Mouse (Mus musculus) gastrocnemius, adult 2 months (tissue): ENCODE results near the gene Fut9. TPM values are rescaled to one million over a fixed set of nuclear protein-coding genes. Genes with fewer than 3 reads are reported as not detected.

Experiments
- DNase-seq: peaks from one replicate; pipeline ENCODE4 v3.0.0; 2022
- H3K27ac ChIP-seq: fragments of 200-600 bp; 2 replicates; pipeline ENCODE4 v1.8.1; 2022; ENCODE audit warnings: mild to moderate bottlenecking
- H3K4me3 ChIP-seq: fragments of 200-600 bp; 2 replicates; pipeline ENCODE4 v1.8.1; 2022; ENCODE audit warnings: mild to moderate bottlenecking, moderate library complexity
- CTCF ChIP-seq: fragments of 200-600 bp; IDR thresholded peaks from 2 replicates; pipeline ENCODE4 v1.8.1; 2022; ENCODE audit warnings: antibody characterized with exemption, mild to moderate bottlenecking, moderate library complexity
- intact Hi-C: fragments of 180-260 bp; cut with DNase I; formaldehyde crosslinking; loops from one replicate; pipeline ENCODE4 v1.15.1; 2025
- total RNA-seq, 2 experiments: library from RNA; stranded (reverse); gene quantifications; 2 replicates each; pipeline ENCODE4 v1.2.3; 2021

The Fut9 gene
- total RNA-seq, 2 experiments from 2014 or later = not detected

DNA sequence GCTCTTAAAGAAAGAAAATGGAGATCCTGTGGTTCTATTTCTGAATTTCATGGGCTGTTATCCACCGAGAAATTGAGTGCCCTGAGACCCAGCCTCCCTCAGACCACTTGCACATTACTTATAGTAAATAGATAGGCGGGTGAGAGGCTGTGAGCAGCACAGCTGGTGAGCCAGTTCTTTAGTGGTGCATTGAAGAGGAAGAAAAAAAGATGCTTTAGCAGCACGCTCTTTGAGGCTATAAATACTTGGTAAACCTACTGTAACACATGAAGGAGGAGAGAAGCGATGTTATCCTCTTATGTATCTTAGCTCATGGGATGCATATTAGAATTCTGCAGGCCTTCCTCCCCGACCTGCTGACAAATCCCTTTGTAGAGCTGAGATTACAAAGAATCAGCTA, 58.5 kb downstream of the Fut9 start:
- no peak overlapping the region for H3K27ac ChIP-seq
- intact Hi-C loops = no loop called here
- TF ChIP-seq CTCF = no peak
- H3K4me3 ChIP-seq = no peak overlapping the region
- DNase-seq = no peak

GRCm38 (mm10) chr4:25738782-25739181, 61.3 kb downstream of the Fut9 start:
- intact Hi-C loops = no loop called here
- DNase-seq = no peak
- Histone ChIP-seq H3K27ac (no peak overlapping the region), H3K4me3 (no peak overlapping the region)
- no peak for TF ChIP-seq CTCF

- DNase-seq = no peak
- Histone ChIP-seq H3K27ac (no peak overlapping the region), H3K4me3 (no peak overlapping the region)
- TF ChIP-seq CTCF = no peak
- intact Hi-C loops = no loop called here
Observed at GRCm38 (mm10) chr4:25721576-25721975, 78.5 kb downstream of the Fut9 start.

GRCm38 (mm10) chr4:25713907-25714306, 86.1 kb downstream of the Fut9 start:
- no peak overlapping the region for H3K27ac ChIP-seq
- intact Hi-C loops = no loop called here
- DNase-seq = no peak
- TF ChIP-seq CTCF = no peak
- no peak overlapping the region for H3K4me3 ChIP-seq

DNA sequence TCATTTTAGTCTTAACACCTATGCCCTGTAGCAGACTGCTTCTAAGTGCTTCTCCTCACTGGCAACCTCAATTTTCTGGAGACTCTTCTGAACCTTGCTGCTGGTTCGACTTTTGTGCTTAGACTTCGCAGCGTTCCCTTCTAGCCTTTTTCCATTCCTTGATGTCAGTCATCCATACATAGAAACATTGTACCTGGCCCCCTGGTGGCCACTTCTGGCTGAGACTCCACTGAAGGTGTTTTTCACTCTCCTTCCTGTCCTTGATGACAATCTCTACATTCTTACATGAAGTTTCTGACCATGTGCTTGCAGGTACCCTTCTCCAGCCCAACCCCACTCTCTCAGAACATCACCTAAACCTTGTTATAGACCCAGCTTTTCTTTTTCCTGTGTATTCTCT, 115.1 kb downstream of the Fut9 start:
- no peak overlapping the region for H3K27ac ChIP-seq
- DNase-seq = no peak
- TF ChIP-seq CTCF = no peak
- no peak overlapping the region for H3K4me3 ChIP-seq
- intact Hi-C loops = no loop called here

DNA sequence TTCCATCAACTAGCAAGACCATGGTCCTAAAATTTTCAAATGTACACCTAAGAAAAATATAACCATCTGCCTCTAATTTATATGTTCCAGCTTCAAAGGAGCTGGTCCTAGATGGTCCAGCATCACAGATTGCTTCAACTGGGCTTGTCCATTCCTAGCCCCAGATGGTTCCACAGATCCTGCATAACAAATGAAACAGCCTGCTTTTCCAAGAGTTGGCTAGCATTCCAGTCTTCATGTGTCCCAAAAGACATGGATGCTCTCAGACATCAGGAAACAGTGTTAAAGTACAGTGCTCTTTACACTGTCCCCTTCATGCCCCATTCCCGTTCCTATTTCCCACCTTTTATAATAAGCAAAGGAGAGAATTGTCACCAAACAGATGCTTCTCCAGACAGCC, 135.8 kb downstream of the Fut9 start:
- Histone ChIP-seq H3K27ac (no peak overlapping the region), H3K4me3 (no peak overlapping the region)
- TF ChIP-seq CTCF = no peak
- no peak for DNase-seq
- intact Hi-C loops = no loop called here

DNA sequence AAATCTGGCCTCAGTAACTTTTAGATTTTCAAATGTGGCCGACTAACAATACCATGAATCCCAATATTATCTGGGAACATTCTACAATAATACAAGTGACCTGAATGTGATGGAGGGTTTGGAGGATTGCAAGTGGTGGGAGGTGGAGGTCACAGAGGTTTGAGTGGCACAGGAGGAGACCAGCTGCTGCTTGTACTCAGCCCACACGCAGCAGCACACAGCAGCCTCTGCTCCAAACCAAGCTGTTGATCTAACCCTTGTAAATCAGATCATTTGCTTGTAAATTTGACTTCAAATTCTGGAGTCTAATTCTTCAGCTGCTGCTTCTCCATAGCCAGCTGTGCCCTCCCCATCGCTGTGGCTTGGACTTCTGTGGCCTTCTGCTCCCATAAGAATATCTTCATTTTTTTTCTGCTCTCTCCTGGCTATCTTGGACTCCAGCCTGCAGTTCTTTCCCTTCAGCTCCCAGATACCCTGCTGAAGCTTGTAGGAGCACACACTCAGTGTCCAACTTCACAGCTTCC, 138.8 kb downstream of the Fut9 start:
- no peak for DNase-seq
- TF ChIP-seq CTCF = no peak
- H3K27ac ChIP-seq = no peak overlapping the region
- intact Hi-C loops = no loop called here
- H3K4me3 ChIP-seq = no peak overlapping the region

DNA sequence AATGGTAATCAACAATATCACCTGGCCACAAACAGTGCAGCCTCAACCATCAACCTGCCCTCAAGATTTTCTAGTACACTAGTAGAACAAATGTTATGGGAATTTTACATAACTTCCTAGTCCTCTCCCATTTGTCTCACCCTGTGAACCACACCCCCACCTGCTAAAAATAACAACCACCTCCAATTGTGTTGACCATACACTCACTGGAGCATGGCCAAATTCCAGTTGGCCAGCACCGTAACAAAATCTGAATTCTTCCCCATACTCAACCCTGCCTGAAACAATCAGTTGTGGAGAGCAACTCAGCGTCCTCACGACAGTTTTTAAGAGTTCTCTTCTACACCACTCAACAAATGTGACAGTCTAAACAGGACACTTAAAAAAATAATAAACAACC, 141.3 kb downstream of the Fut9 start:
- intact Hi-C loops = no loop called here
- Histone ChIP-seq H3K4me3 (no peak overlapping the region), H3K27ac (no peak overlapping the region)
- DNase-seq = no peak
- no peak for TF ChIP-seq CTCF

- intact Hi-C loops = no loop called here
- no peak overlapping the region for H3K27ac ChIP-seq
- no peak for TF ChIP-seq CTCF
- no peak for DNase-seq
- H3K4me3 ChIP-seq = no peak overlapping the region
Observed at GRCm38 (mm10) chr4:25651902-25652301, 148.1 kb downstream of the Fut9 start.

GRCm38 (mm10) chr4:25648107-25648506, 151.9 kb downstream of the Fut9 start:
- TF ChIP-seq CTCF = no peak
- intact Hi-C loops = no loop called here

DNA sequence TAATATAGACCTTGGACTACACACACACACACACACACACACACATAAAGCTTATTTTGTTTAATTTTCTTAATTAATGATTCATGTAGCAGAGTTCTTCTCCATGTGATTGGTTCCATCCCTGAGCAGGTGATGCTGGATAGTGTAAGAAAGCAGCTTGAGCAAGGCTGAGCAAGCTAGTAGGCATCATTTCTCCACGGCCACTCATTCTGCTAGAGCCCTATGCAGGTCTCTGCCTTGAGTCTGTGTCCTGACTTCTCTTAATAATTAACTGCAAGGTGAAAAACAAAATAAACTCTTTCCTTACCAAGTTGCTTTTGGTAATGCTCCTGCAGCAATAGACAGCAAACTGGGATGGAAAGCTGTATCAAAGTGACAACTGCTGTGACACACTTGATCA, 152.5 kb downstream of the Fut9 start:
- intact Hi-C loops = no loop called here
- no peak overlapping the region for H3K27ac ChIP-seq
- no peak overlapping the region for H3K4me3 ChIP-seq
- DNase-seq = no peak
- no peak for TF ChIP-seq CTCF

More at GRCm38 (mm10) chr4:25648107-25648506, 151.9 kb downstream of the Fut9 start:
- Histone ChIP-seq H3K4me3 (no peak overlapping the region), H3K27ac (no peak overlapping the region)
- no peak for DNase-seq

DNA sequence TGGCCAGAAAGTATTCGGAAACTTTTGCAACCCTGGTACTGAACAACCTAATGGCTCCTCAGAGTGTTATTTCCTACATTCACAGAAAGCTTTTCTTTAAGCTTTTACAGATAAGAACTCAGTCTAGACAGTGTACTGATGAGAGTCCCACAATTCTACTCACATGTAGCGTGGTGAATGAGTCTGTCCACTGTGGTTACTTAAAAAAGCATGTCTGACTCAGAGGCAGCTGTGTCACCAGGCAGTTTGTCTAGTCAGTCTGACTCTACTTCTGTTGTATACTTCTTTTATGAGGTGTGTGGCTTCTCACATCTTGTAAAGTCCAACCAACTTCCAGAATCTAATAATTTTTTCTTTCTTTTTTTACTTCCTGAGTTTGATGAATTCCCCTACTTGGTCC, 154.5 kb downstream of the Fut9 start:
- Histone ChIP-seq H3K27ac (no peak overlapping the region), H3K4me3 (no peak overlapping the region)
- no peak for TF ChIP-seq CTCF
- no peak for DNase-seq
- intact Hi-C loops = no loop called here

GRCm38 (mm10) chr4:25641993-25642392, 158.1 kb downstream of the Fut9 start:
- DNase-seq = no peak
- intact Hi-C loops = no loop called here
- Histone ChIP-seq H3K4me3 (no peak overlapping the region), H3K27ac (no peak overlapping the region)
- TF ChIP-seq CTCF = no peak

DNA sequence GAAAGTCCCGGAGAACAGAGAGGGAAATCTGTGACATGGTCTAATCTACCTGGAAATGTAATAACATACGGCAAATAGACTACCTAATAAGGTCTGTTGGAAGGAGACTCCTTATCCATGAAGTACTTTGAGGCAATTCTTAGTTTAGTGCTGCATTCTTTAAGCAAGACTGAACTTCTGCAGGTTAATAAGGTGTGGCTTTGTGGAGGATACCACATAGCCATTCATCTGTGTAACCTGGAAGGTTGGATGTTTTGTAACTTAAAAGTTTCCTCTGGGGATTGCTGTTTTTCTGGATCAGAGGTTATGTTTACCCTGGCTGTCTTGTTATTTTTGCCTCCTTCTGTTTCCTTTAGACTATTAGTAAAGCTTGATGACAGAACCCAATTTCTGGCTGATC, 166.8 kb downstream of the Fut9 start:
- TF ChIP-seq CTCF = no peak
- no peak overlapping the region for H3K27ac ChIP-seq
- no peak overlapping the region for H3K4me3 ChIP-seq
- intact Hi-C loops = no loop called here
- no peak for DNase-seq

DNA sequence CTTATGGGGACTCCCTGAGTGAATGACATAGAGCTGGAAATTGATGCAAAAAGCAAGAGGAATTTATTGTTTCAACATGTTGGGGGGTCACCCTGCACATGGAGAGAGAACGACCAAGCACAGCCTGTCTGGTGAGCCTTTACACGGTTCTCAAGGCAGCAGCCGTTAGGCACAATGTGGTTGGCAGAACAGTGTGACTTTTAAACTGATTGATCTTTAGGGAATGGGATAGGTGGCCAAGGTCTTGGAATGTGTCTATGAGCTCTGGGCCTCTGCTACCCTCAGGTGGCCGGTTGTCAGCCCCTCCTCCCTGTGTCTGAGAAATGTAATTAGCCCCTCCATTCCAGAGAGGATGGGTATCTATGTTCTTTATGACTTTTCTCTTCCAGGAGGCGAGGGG, 171.9 kb downstream of the Fut9 start:
- DNase-seq = no peak
- TF ChIP-seq CTCF = no peak
- intact Hi-C loops = no loop called here
- Histone ChIP-seq H3K27ac (no peak overlapping the region), H3K4me3 (no peak overlapping the region)
